17 mouse cellular contexts compared by ENCODE assay signal in the genomic region with DNA sequence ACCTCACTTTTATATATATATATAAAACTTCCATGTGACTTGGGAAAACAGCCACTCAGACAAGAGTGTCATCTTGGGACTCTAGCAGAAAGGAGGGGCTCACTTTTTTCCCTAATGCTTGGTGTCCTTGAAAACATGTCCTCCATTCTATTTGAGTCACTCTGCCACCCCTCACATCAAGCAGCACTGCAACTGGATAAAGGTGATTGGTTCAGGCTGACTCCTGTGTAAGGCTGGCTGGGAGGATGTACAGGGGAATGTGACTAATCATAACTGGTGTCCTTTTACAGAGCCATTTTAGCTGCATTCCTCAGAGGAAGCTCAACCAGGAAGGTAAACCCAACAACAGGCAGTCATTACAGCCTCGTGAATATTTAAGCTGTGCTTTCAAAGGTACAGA.
"Had no signal": no experiment of that assay in that cellular context is flagged by ENCODE, and none has a peak within 500 bp of the region (broad histone marks: within the 10 kb centered on the region; RNA-seq: fewer than 3 reads in every experiment).

No protein-coding gene starts in this region.

- H3K27me3 ChIP-seq: limb, embryonic 12.5 days; liver, embryonic 13.5 days; lung, embryonic 15.5 days; midbrain, embryonic 15.5 days; neural tube, embryonic 12.5 days had no signal

- H3K9me3 ChIP-seq: limb, embryonic 12.5 days; liver, embryonic 13.5 days; lung, embryonic 15.5 days; megakaryocyte, embryonic 14.5 days; midbrain, embryonic 15.5 days; neural tube, embryonic 12.5 days had no signal

- H3K27ac ChIP-seq: kidney, postnatal 0 days; limb, embryonic 12.5 days; liver, embryonic 13.5 days; lung, embryonic 15.5 days; macrophage; midbrain, embryonic 15.5 days; neural tube, embryonic 12.5 days had no signal

- ATAC-seq: liver, postnatal 0 days; midbrain, embryonic 15.5 days had no signal

- H3K36me3 ChIP-seq: limb, embryonic 12.5 days; liver, embryonic 13.5 days; lung, embryonic 15.5 days; midbrain, embryonic 15.5 days; neural tube, embryonic 12.5 days had no signal

- DNase-seq: kidney, postnatal 36 days; layer of hippocampus, adult 9-11 months; layer of hippocampus, postnatal 36 days; liver; liver, embryonic 13.5 days; liver, postnatal 0 days; lung, postnatal 14 days; right cerebral cortex, postnatal 14 days; thymus, postnatal 36 days had no signal

- H3K4me3 ChIP-seq: limb, embryonic 12.5 days; liver, embryonic 13.5 days; lung, embryonic 15.5 days; megakaryocyte, embryonic 14.5 days; midbrain, embryonic 15.5 days; neural tube, embryonic 12.5 days had no signal

- H3K9ac ChIP-seq: limb, embryonic 12.5 days; liver, embryonic 13.5 days; liver, postnatal 0 days; lung, embryonic 15.5 days; midbrain, embryonic 15.5 days; neural tube, embryonic 12.5 days had no signal

- H3K4me1 ChIP-seq: liver, embryonic 13.5 days had no signal

- H3K4me2 ChIP-seq: limb, embryonic 12.5 days; liver, embryonic 13.5 days; lung, embryonic 15.5 days; midbrain, embryonic 11.5 days; midbrain, embryonic 15.5 days; neural tube, embryonic 12.5 days had no signal
